Mouse (Mus musculus) gastrocnemius, adult 18-20 months (tissue): ENCODE measurements around the gene Hist1h4a. TPM values are rescaled to one million over a fixed set of nuclear protein-coding genes. Genes with fewer than 3 reads are reported as not detected.
"Not testable (repeated sequence)": the region's sequence is repeated elsewhere in the genome, so short reads cannot be mapped to it uniquely, and the experiment has no call there.

Experiments
- DNase-seq: peaks from one replicate; pipeline ENCODE4 v3.0.0; 2021; ENCODE audit warnings: low spot score
- long read RNA-seq, 2 experiments: library from polyadenylated mRNA; stranded (forward); transcript quantifications; one replicate each; pipeline ENCODE4 v2.0.0; 2021
- total RNA-seq, 2 experiments: library from RNA; stranded (reverse); gene quantifications; 2 replicates each; pipeline ENCODE4 v1.2.3; 2021

The Hist1h4a gene
- total RNA-seq: 1 to 10 TPM in 1 of 2 experiments, under 1 TPM in 1; 0.89 to 2.8 TPM
- long read RNA-seq, experiment 1: 0 reads
- long read RNA-seq, experiment 2: 0 reads

GRCm38 (mm10) chr13:23760972-23761864 lies at the start of gene Hist1h4a:
TSS of gene Hist1h4a (minus strand) at chr13:23761230.
- DNase-seq: peak; percentile 90

- DNase-seq: no peak
Measured at GRCm38 (mm10) chr13:23806422-23807052, 45.5 kb upstream of the Hist1h4a start, which contains the start of gene Slc17a2. TSS of gene Slc17a2 (plus strand) at chr13:23806993.

GRCm38 (mm10) chr13:23804532-23804931 lies 43.5 kb upstream of the Hist1h4a start:
- DNase-seq: no peak

- DNase-seq: no peak
Measured at GRCm38 (mm10) chr13:23799405-23799804, 38.4 kb upstream of the Hist1h4a start.

- peak; percentile 34 for DNase-seq
Measured at GRCm38 (mm10) chr13:23792520-23792919, 31.5 kb upstream of the Hist1h4a start.

- DNase-seq: no peak
Measured at GRCm38 (mm10) chr13:23779025-23779424, 18.0 kb upstream of the Hist1h4a start.

- no peak for DNase-seq
Measured at GRCm38 (mm10) chr13:23778339-23778738, 17.3 kb upstream of the Hist1h4a start.

- no peak for DNase-seq
Measured at GRCm38 (mm10) chr13:23772561-23773313, 11.7 kb upstream of the Hist1h4a start.

GRCm38 (mm10) chr13:23769613-23770012 lies 8.6 kb upstream of the Hist1h4a start, which contains the start of gene Trim38:
TSS of gene Trim38 (plus strand) at chr13:23769913.
- not testable (repeated sequence) for DNase-seq

GRCm38 (mm10) chr13:23768834-23769397 lies 7.9 kb upstream of the Hist1h4a start:
- DNase-seq: no peak

- DNase-seq: no peak
Measured at GRCm38 (mm10) chr13:23766772-23767171, 5.7 kb upstream of the Hist1h4a start.

- no peak for DNase-seq
Measured at GRCm38 (mm10) chr13:23765172-23765513, 4.1 kb upstream of the Hist1h4a start.

- no peak for DNase-seq
Measured at GRCm38 (mm10) chr13:23764324-23765171, 3.5 kb upstream of the Hist1h4a start.

GRCm38 (mm10) chr13:23763586-23764323 lies 2.7 kb upstream of the Hist1h4a start, which contains the start of gene Hist1h1a:
TSS of gene Hist1h1a (plus strand) at chr13:23763666.
- peak; percentile 43 for DNase-seq

GRCm38 (mm10) chr13:23763242-23763585 lies 2.2 kb upstream of the Hist1h4a start:
- no peak for DNase-seq

GRCm38 (mm10) chr13:23761871-23762821 lies 1.1 kb upstream of the Hist1h4a start, which contains the start of gene Hist1h3a:
TSS of gene Hist1h3a (minus strand) at chr13:23762386.
- DNase-seq: peak; percentile 32

GRCm38 (mm10) chr13:23760240-23760971 lies 624 bp downstream of the Hist1h4a start:
- DNase-seq: no peak

- DNase-seq: no peak
Measured at GRCm38 (mm10) chr13:23759916-23760239, 1.2 kb downstream of the Hist1h4a start.
